In genomic region chr1:120263226-120263625, GRCm38 (mm10) we compare ENCODE assay signal across 20 mouse cellular contexts. TPM values are rescaled to one million over a fixed set of nuclear protein-coding genes. Genes with fewer than 3 reads are reported as not detected.
A peak's percentile ranks its signal among the peaks of the same experiment; 100 is the strongest.
DNase-seq lines count a peak whose midpoint lies in the region; ATAC-seq and TF ChIP-seq lines count a peak whose summit lies in the region.
"Had no signal": no experiment of that assay in that cellular context is flagged by ENCODE, and none has a peak within 500 bp of the region (broad histone marks: within the 10 kb centered on the region; RNA-seq: fewer than 3 reads in every experiment).

No protein-coding gene starts in this region.

- no peak overlapping the region for H3K4me3 ChIP-seq in kidney, adult 2 months (ENCODE audit: insufficient read depth, low read depth, low read length)
- no peak overlapping the region for H3K4me3 ChIP-seq in kidney, embryonic 14.5 days (ENCODE audit: low read length)
- peak overlapping the region; percentile 90 to 93 for H3K4me3 ChIP-seq in MEL (ENCODE audit: control insufficient read depth in 1 of 2, insufficient read depth in 1 of 2, low read depth in 2 of 2, low read length in 2 of 2)
- peak overlapping the region; percentile 84 for H3K4me3 ChIP-seq in liver, embryonic 16.5 days (ENCODE audit: low read depth, low read length)
- H3K4me3 ChIP-seq: embryonic facial prominence, embryonic 15.5 days; forebrain, embryonic 13.5 days; neural tube, embryonic 13.5 days; stomach, embryonic 15.5 days had no signal

- no peaks in the 10 kb centered on the region for H3K27me3 ChIP-seq in kidney, adult 2 months (replicated peaks; ENCODE audit: control insufficient read depth, insufficient read depth, low read length)
- H3K27me3 ChIP-seq in kidney, embryonic 14.5 days (ENCODE audit: control insufficient read depth, insufficient read depth, low read length) = no peaks in the 10 kb centered on the region; the same call in 1 of the 2 replicates
- H3K27me3 ChIP-seq in MEL (ENCODE audit: control insufficient read depth in 1 of 2, insufficient read depth in 2 of 2, low read length in 2 of 2) = no peaks in the 10 kb centered on the region
- H3K27me3 ChIP-seq in liver, embryonic 16.5 days (ENCODE audit: control insufficient read depth, insufficient read depth, low read depth, low read length) = no peaks in the 10 kb centered on the region
- H3K27me3 ChIP-seq: embryonic facial prominence, embryonic 15.5 days; stomach, embryonic 15.5 days had no signal

- peak; percentile 77 for DNase-seq in kidney, adult 2 months
- no peak for DNase-seq in MEL (ENCODE audit: low read depth, low spot score)
- peak; percentile 39 for DNase-seq in kidney, postnatal 14 days
- no peak for DNase-seq in cerebellum, adult 18-20 months
- no peak for DNase-seq in left cerebral cortex, postnatal 36 days (ENCODE audit: low spot score in 2 of 2)
- DNase-seq: adrenal gland, postnatal 10 days; cerebellum, adult 2 months; heart, postnatal 4 days; lung, adult 2 months; lung, postnatal 36 days; right cerebral cortex, postnatal 14 days; thymus, adult 2 months had no signal

- no peak overlapping the region for H3K9ac ChIP-seq in kidney, embryonic 14.5 days (ENCODE audit: low read depth, low read length)
- peak overlapping the region; percentile 86 for H3K9ac ChIP-seq in MEL (ENCODE audit: control insufficient read depth, low read depth, low read length, poor library complexity, severe bottlenecking)
- peak overlapping the region; percentile 88 for H3K9ac ChIP-seq in liver, embryonic 16.5 days (ENCODE audit: low read depth, low read length)
- H3K9ac ChIP-seq: embryonic facial prominence, embryonic 15.5 days; forebrain, embryonic 13.5 days; neural tube, embryonic 13.5 days; stomach, embryonic 15.5 days had no signal

- peaks cover 47% of the 10 kb centered on the region for H3K79me2 ChIP-seq in MEL (ENCODE audit: control insufficient read depth, insufficient read depth, low read length, poor library complexity)

- TF ChIP-seq CTCF in kidney, adult 2 months (conservative IDR thresholded peaks at IDR 0.05; ENCODE audit: insufficient read depth, insufficient read length, low read depth, low read length) = no peak
- no peak for TF ChIP-seq CTCF in MEL (IDR thresholded peaks at IDR 0.05 in 2 of 3, conservative IDR thresholded peaks at IDR 0.05 in 1 of 3; ENCODE audit: control insufficient read depth in 1 of 3, insufficient read depth in 1 of 3, low read depth in 2 of 3, low read length in 3 of 3, poor library complexity in 1 of 3, severe bottlenecking in 1 of 3)

- no peak overlapping the region for H3K4me2 ChIP-seq in kidney, embryonic 14.5 days (replicated peaks; ENCODE audit: low read depth, low read length)
- H3K4me2 ChIP-seq in liver, embryonic 16.5 days (ENCODE audit: low read depth, low read length) = peak overlapping the region; percentile 89
- H3K4me2 ChIP-seq: embryonic facial prominence, embryonic 15.5 days; stomach, embryonic 15.5 days had no signal

- no peak for TF ChIP-seq RAD21 in MEL (IDR thresholded peaks at IDR 0.05; ENCODE audit: low read depth, low read length)

- no peak overlapping the region for H3K27ac ChIP-seq in kidney, adult 2 months (ENCODE audit: insufficient read depth, low read depth, low read length)
- no peak overlapping the region for H3K27ac ChIP-seq in kidney, embryonic 14.5 days (ENCODE audit: low read depth, low read length)
- no peak overlapping the region; the same call in 1 of the 2 replicates for H3K27ac ChIP-seq in MEL (ENCODE audit: control insufficient read depth, low read depth, low read length)
- H3K27ac ChIP-seq in liver, embryonic 16.5 days (ENCODE audit: low read length) = peak overlapping the region; percentile 11; the same call in 1 of the 2 replicates
- H3K27ac ChIP-seq: embryonic facial prominence, embryonic 15.5 days; forebrain, embryonic 13.5 days; hindbrain, postnatal 0 days; kidney, postnatal 0 days; neural tube, embryonic 13.5 days; stomach, embryonic 15.5 days had no signal

- 52% methylated on average over 4 of the region's 4 CpGs for WGBS in kidney, adult 2 months
- WGBS in kidney, embryonic 14.5 days = 79% methylated on average over 4 of the region's 4 CpGs
- 76% methylated on average over 4 of the region's 4 CpGs for WGBS in liver, embryonic 16.5 days (ENCODE audit: insufficient replicate concordance)

- peaks cover 4% of the 10 kb centered on the region; the same call in 1 of the 2 replicates for H3K4me1 ChIP-seq in kidney, adult 2 months (ENCODE audit: control insufficient read depth, insufficient read depth, low read length)
- no peaks in the 10 kb centered on the region; the same call in 1 of the 2 replicates for H3K4me1 ChIP-seq in kidney, embryonic 14.5 days (ENCODE audit: control insufficient read depth, insufficient read depth, low read length)
- H3K4me1 ChIP-seq in MEL (ENCODE audit: control insufficient read depth in 1 of 2, insufficient read depth in 2 of 2, low read length in 2 of 2) = peaks cover 14 to 67% of the 10 kb centered on the region in 2 experiments
- peaks cover 93% of the 10 kb centered on the region for H3K4me1 ChIP-seq in liver, embryonic 16.5 days (ENCODE audit: control insufficient read depth, low read depth, low read length)

- no peak for TF ChIP-seq POLR2A in kidney, adult 2 months (IDR thresholded peaks at IDR 0.05; ENCODE audit: low read depth, low read length)
- no peak for TF ChIP-seq POLR2A in MEL (IDR thresholded peaks at IDR 0.05; ENCODE audit: control insufficient read depth in 1 of 2, insufficient read depth in 1 of 2, low read depth in 1 of 2, low read length in 2 of 2, poor library complexity in 1 of 2)

- H3K9me3 ChIP-seq in kidney, embryonic 14.5 days (ENCODE audit: control insufficient read depth, low read length) = no peaks in the 10 kb centered on the region
- no peaks in the 10 kb centered on the region for H3K9me3 ChIP-seq in MEL (replicated peaks; ENCODE audit: insufficient read depth, low read length)
- H3K9me3 ChIP-seq in liver, embryonic 16.5 days (replicated peaks; ENCODE audit: control insufficient read depth, low read length) = no peaks in the 10 kb centered on the region
- H3K9me3 ChIP-seq: embryonic facial prominence, embryonic 15.5 days; forebrain, embryonic 13.5 days; neural tube, embryonic 13.5 days; stomach, embryonic 15.5 days had no signal

- intact Hi-C loops in left cerebral cortex, postnatal 36 days (cut with DNase I) = no loop called here

- no peak for ATAC-seq in kidney, embryonic 14.5 days (ENCODE audit: low FRiP score, low TSS enrichment)
- no peak for ATAC-seq in liver, embryonic 16.5 days (ENCODE audit: low read depth)
- ATAC-seq: forebrain, embryonic 13.5 days; hindbrain, postnatal 0 days had no signal

- TF ChIP-seq EP300 in MEL (IDR thresholded peaks at IDR 0.05; ENCODE audit: low read depth in 1 of 2, low read length in 2 of 2) = no peak

- no peaks in the 10 kb centered on the region for H3K36me3 ChIP-seq in kidney, adult 2 months (ENCODE audit: control insufficient read depth, insufficient read depth, low read length)
- H3K36me3 ChIP-seq in kidney, embryonic 14.5 days (ENCODE audit: control insufficient read depth, insufficient read depth, low read length) = no peaks in the 10 kb centered on the region
- peaks cover 0 to 54% of the 10 kb centered on the region in 2 experiments; a peak in 2 of 4 replicates for H3K36me3 ChIP-seq in MEL (ENCODE audit: control insufficient read depth in 1 of 2, insufficient read depth in 2 of 2, low read length in 2 of 2)
- H3K36me3 ChIP-seq in liver, embryonic 16.5 days (ENCODE audit: control insufficient read depth, insufficient read depth) = no peaks in the 10 kb centered on the region
- H3K36me3 ChIP-seq: embryonic facial prominence, embryonic 15.5 days; neural tube, embryonic 13.5 days; stomach, embryonic 15.5 days had no signal

TF ChIP-seq in MEL, 35 proteins besides CTCF, POLR2A, EP300 and RAD21:
- TF ChIP-seq KAT2A (conservative IDR thresholded peaks at IDR 0.05; ENCODE audit: low read depth, low read length) = no peak
- TF ChIP-seq ZC3H11A (IDR thresholded peaks at IDR 0.05; ENCODE audit: low read depth, low read length) = no peak
- no peak for TF ChIP-seq SMC3 (IDR thresholded peaks at IDR 0.05; ENCODE audit: low read depth, low read length)
- no peak for TF ChIP-seq TAL1 (IDR thresholded peaks at IDR 0.05; ENCODE audit: low read length)
- no peak for TF ChIP-seq ELF1 (IDR thresholded peaks at IDR 0.05; ENCODE audit: low read depth, low read length)
- TF ChIP-seq POLR2AphosphoS2 (IDR thresholded peaks at IDR 0.05; ENCODE audit: low read length) = no peak
- TF ChIP-seq NELFE (IDR thresholded peaks at IDR 0.05; ENCODE audit: low read depth, low read length) = no peak
- TF ChIP-seq USF1 (IDR thresholded peaks at IDR 0.05; ENCODE audit: low read depth, low read length) = no peak
- no peak for TF ChIP-seq E2F4 (IDR thresholded peaks at IDR 0.05; ENCODE audit: borderline replicate concordance, low read depth, low read length)
- no peak for TF ChIP-seq MAZ (IDR thresholded peaks at IDR 0.05; ENCODE audit: low read depth, low read length)
- no peak for TF ChIP-seq ETS1 (IDR thresholded peaks at IDR 0.05; ENCODE audit: low read depth, low read length)
- TF ChIP-seq ZMIZ1 (IDR thresholded peaks at IDR 0.05; ENCODE audit: low read depth, low read length) = no peak
- no peak for TF ChIP-seq ZNF384 (IDR thresholded peaks at IDR 0.05; ENCODE audit: low read depth, low read length)
- TF ChIP-seq JUND (IDR thresholded peaks at IDR 0.05; ENCODE audit: low read depth, low read length) = no peak
- TF ChIP-seq NRF1 (IDR thresholded peaks at IDR 0.05; ENCODE audit: insufficient read depth, low read depth, low read length, poor library complexity, severe bottlenecking) = no peak
- no peak; the same call in 1 of the 2 replicates for TF ChIP-seq SIN3A (IDR thresholded peaks at IDR 0.05; ENCODE audit: low read length)
- no peak for TF ChIP-seq MAX (IDR thresholded peaks at IDR 0.05; ENCODE audit: low read length)

RNA-seq across cellular contexts. Expression of gene Steap3, which starts 9.3 kb away (rescaled TPM):
- polyA plus RNA-seq in kidney, adult 2 months (2012; rRNA removed) = 25.1 and 47.7 TPM in 2 replicates
- 2.1 and 2.2 TPM in 2 replicates for polyA plus RNA-seq in kidney, embryonic 14.5 days (2014; fragmentation: Nextera tagmentation; extraction: Ambion mirVana)
- 83.2 and 101 TPM in 2 replicates for total RNA-seq in MEL (2012; rRNA removed)
- 10 to 100 TPM; 50.2 to 98.2 TPM for polyA plus RNA-seq in MEL (2012; ENCODE audit: insufficient read depth in 1 of 2, insufficient read length in 2 of 2, low read depth in 1 of 2, low replicate concordance in 2 of 2, missing spikeins in 1 of 2)
- 38.4 and 42.6 TPM in 2 replicates for polyA plus RNA-seq in liver, embryonic 16.5 days (2015; fragmentation: Nextera tagmentation; extraction: Ambion mirVana)
- 1 to 10 TPM; 4.6 to 6.6 TPM for total RNA-seq in left cerebral cortex, postnatal 36 days (2021)

Comparison
In these comparisons a context has a peak if more than half of its experiments do, and no peak if none do; other contexts are left out.
1. DNase-seq: peak in kidney, adult 2 months (single experiment) and kidney, postnatal 14 days (single experiment); none in MEL (single experiment), cerebellum, adult 18-20 months (0 of 2) and left cerebral cortex, postnatal 36 days (0 of 2).
2. H3K4me3 ChIP-seq: peak in MEL (2 of 2) and liver, embryonic 16.5 days (single experiment); none in kidney, adult 2 months (single experiment) and kidney, embryonic 14.5 days (single experiment).